8 mouse cellular contexts compared by ENCODE assay signal in genomic region chr3:98353892-98354291, GRCm38 (mm10). TPM values are rescaled to one million over a fixed set of nuclear protein-coding genes. Genes with fewer than 3 reads are reported as not detected.
DNase-seq lines count a peak whose midpoint lies in the region; ATAC-seq and TF ChIP-seq lines count a peak whose summit lies in the region.

No protein-coding gene starts in this region.

- no peak overlapping the region for H3K9ac ChIP-seq in heart, embryonic 11.5 days (ENCODE audit: low read depth, low read length)
- H3K9ac ChIP-seq in lung, postnatal 0 days (replicated peaks; ENCODE audit: low read depth) = no peak overlapping the region

- WGBS in heart, embryonic 11.5 days (ENCODE audit: insufficient replicate concordance) = 35% methylated on average over 7 of the region's 7 CpGs
- 21% methylated on average over 7 of the region's 7 CpGs for WGBS in lung, postnatal 0 days

- no peak for ATAC-seq in heart, embryonic 11.5 days (replicated peaks; ENCODE audit: insufficient number of reproducible peaks, low FRiP score, low TSS enrichment)
- ATAC-seq in lung, postnatal 0 days = no peak

- H3K27me3 ChIP-seq in heart, embryonic 11.5 days (ENCODE audit: control insufficient read depth, insufficient read depth, low read length) = no peaks in the 10 kb centered on the region
- H3K27me3 ChIP-seq in lung, postnatal 0 days (replicated peaks; ENCODE audit: insufficient read depth, low read length) = no peaks in the 10 kb centered on the region

- H3K36me3 ChIP-seq in heart, embryonic 11.5 days (ENCODE audit: control insufficient read depth, insufficient read depth, low read length) = no peaks in the 10 kb centered on the region
- H3K36me3 ChIP-seq in lung, postnatal 0 days (ENCODE audit: insufficient read depth, low read length) = no peaks in the 10 kb centered on the region

- no peak for TF ChIP-seq POLR2A in brain, embryonic 14.5 days (IDR thresholded peaks at IDR 0.05; ENCODE audit: borderline replicate concordance, extremely low read depth, insufficient read depth, insufficient read length, poor library complexity, severe bottlenecking)

- TF ChIP-seq EP300 in lung, postnatal 0 days (IDR thresholded peaks at IDR 0.05) = no peak

- no peak overlapping the region for H3K4me3 ChIP-seq in heart, embryonic 11.5 days (ENCODE audit: low read depth, low read length)
- no peak overlapping the region for H3K4me3 ChIP-seq in lung, postnatal 0 days (ENCODE audit: low read depth, low read length)

- TF ChIP-seq CTCF in brain, embryonic 14.5 days (IDR thresholded peaks at IDR 0.05; ENCODE audit: borderline replicate concordance, extremely low read depth, insufficient read depth, insufficient read length) = peak; percentile 57; the same call in 1 of the 2 replicates
- peak; percentile 68 for TF ChIP-seq CTCF in lung, postnatal 0 days (IDR thresholded peaks at IDR 0.05)

- peak; percentile 94 for DNase-seq in heart, adult 11 months
- peak; percentile 85 for DNase-seq in CD4-positive, CD25-positive, alpha-beta regulatory T cell, adult 2 months (ENCODE audit: low read depth, low spot score)
- DNase-seq in brain, embryonic 14.5 days (ENCODE audit: low read depth) = peak; percentile 76
- DNase-seq in forelimb bud, embryonic 11.5 days (ENCODE audit: low read depth, low spot score) = peak; percentile 72
- peak; percentile 77 to 90 for DNase-seq in kidney, postnatal 36 days
- DNase-seq in lung, postnatal 0 days (ENCODE audit: low spot score) = peak; percentile 62
- DNase-seq in spleen, postnatal 10 days (ENCODE audit: low spot score in 2 of 2) = peak; percentile 26 to 77

- H3K27ac ChIP-seq in heart, embryonic 11.5 days (ENCODE audit: low read depth, low read length) = no peak overlapping the region
- H3K27ac ChIP-seq in lung, postnatal 0 days (ENCODE audit: low read length) = no peak overlapping the region

- no peaks in the 10 kb centered on the region for H3K4me1 ChIP-seq in heart, embryonic 11.5 days (ENCODE audit: control insufficient read depth, insufficient read depth, low read length)
- H3K4me1 ChIP-seq in lung, postnatal 0 days (ENCODE audit: insufficient read depth, low read depth, low read length) = no peaks in the 10 kb centered on the region

- H3K4me2 ChIP-seq in heart, embryonic 11.5 days = no peak overlapping the region
- H3K4me2 ChIP-seq in lung, postnatal 0 days (replicated peaks; ENCODE audit: low read depth, low read length) = no peak overlapping the region

- no peaks in the 10 kb centered on the region for H3K9me3 ChIP-seq in heart, embryonic 11.5 days (replicated peaks; ENCODE audit: control insufficient read depth, low read length)
- no peaks in the 10 kb centered on the region for H3K9me3 ChIP-seq in lung, postnatal 0 days (ENCODE audit: low read length)

RNA-seq across cellular contexts. Expression of gene Phgdh, which starts 14.1 kb away (rescaled TPM):
- 116 and 119 TPM in 2 replicates for polyA plus RNA-seq in heart, embryonic 11.5 days (2014; fragmentation: Nextera tagmentation; extraction: Ambion mirVana)
- 119 and 137 TPM in 2 replicates for polyA plus RNA-seq in brain, embryonic 14.5 days (2012; rRNA removed)
- polyA plus RNA-seq in lung, postnatal 0 days (2015; fragmentation: Nextera tagmentation; extraction: Ambion mirVana) = 12.1 and 15.1 TPM in 2 replicates

RNA-seq across cellular contexts. Expression of gene Zfp697, which starts 28.4 kb away (rescaled TPM):
- polyA plus RNA-seq in heart, embryonic 11.5 days (2014; fragmentation: Nextera tagmentation; extraction: Ambion mirVana) = 8.2 and 12.1 TPM in 2 replicates
- 16.6 and 27.2 TPM in 2 replicates for polyA plus RNA-seq in brain, embryonic 14.5 days (2012; rRNA removed)
- 9.2 and 10.6 TPM in 2 replicates for polyA plus RNA-seq in lung, postnatal 0 days (2015; fragmentation: Nextera tagmentation; extraction: Ambion mirVana)
